Mouse (Mus musculus) embryonic fibroblast, embryonic 13.5 days (primary cell): ENCODE measurements around the gene Gm49661.

Experiments used
- CTCF ChIP-seq: IDR thresholded peaks from 2 replicates; pipeline ENCODE4 v1.5.1; 2011; ENCODE audit warnings: mild to moderate bottlenecking, control low read depth, low read length, moderate library complexity, borderline replicate concordance; ENCODE audit not compliant: insufficient read depth
- POLR2A ChIP-seq: IDR thresholded peaks from 2 replicates; pipeline ENCODE4 v1.6.1; 2011; ENCODE audit warnings: low read depth, mild to moderate bottlenecking, control low read depth, low read length, moderate library complexity

- TF ChIP-seq CTCF (no peak), POLR2A (no peak)
These were observed 16.5 kb downstream of the Gm49661 start for GRCm38 (mm10) chr8:84952612-84953255.
